In the genomic region with DNA sequence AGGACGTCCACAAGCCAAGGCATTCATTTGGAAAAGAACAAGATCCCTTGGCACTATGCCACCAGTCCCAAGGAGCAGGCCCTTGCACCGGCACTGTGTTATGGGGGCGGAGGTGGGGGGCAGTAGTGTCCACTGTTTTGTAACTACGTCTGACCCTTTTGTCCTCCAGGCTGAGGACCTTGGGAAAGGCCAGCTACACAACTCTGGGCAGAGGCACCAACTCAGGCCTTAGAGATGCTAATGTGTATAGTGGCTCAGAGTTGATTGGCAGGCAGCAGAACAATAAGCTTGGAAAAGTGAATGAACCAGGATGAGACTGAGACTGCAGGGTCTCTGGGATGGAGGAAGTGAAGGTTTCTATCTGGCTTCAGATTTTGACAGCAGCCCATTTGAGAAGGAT, we compare ENCODE assay signal across 14 mouse cellular contexts.
DNase-seq lines count a peak whose midpoint lies in the region; ATAC-seq and TF ChIP-seq lines count a peak whose summit lies in the region.
"Had no signal": no experiment of that assay in that cellular context is flagged by ENCODE, and none has a peak within 500 bp of the region (broad histone marks: within the 10 kb centered on the region; RNA-seq: fewer than 3 reads in every experiment).

No protein-coding gene starts in this region.

- intact Hi-C loops in gastrocnemius, postnatal 36 days (cut with DNase I): no loop called here

- H3K4me3 ChIP-seq in neural tube, embryonic 11.5 days (ENCODE audit: low read depth, low read length): no peak overlapping the region
- no peak overlapping the region for H3K4me3 ChIP-seq in neural tube, embryonic 15.5 days (replicated peaks)
- H3K4me3 ChIP-seq in forebrain, embryonic 14.5 days (ENCODE audit: low read depth, low read length): no peak overlapping the region
- H3K4me3 ChIP-seq in hindbrain, postnatal 0 days (ENCODE audit: low read length): no peak overlapping the region
- H3K4me3 ChIP-seq: heart, embryonic 13.5 days; intestine, embryonic 15.5 days; liver, embryonic 13.5 days had no signal

- DNase-seq in neural tube, embryonic 11.5 days (ENCODE audit: low spot score): peak; percentile 33
- DNase-seq in forebrain, embryonic 14.5 days (ENCODE audit: low spot score): peak; percentile 62
- DNase-seq in hindbrain, postnatal 0 days (ENCODE audit: low spot score): peak; percentile 56
- DNase-seq in gastrocnemius, postnatal 36 days: no peak
- no peak for DNase-seq in urinary bladder, adult 18-20 months (ENCODE audit: low spot score in 2 of 2)
- no peak for DNase-seq in gastrocnemius, postnatal 4 days (ENCODE audit: low spot score in 2 of 2)
- DNase-seq: adrenal gland, postnatal 10 days; gastrocnemius, postnatal 25 days; liver, embryonic 13.5 days; spleen, adult 18-20 months had no signal

- H3K9ac ChIP-seq in neural tube, embryonic 11.5 days (ENCODE audit: low read length): no peak overlapping the region
- no peak overlapping the region for H3K9ac ChIP-seq in neural tube, embryonic 15.5 days (replicated peaks)
- no peak overlapping the region for H3K9ac ChIP-seq in forebrain, embryonic 14.5 days (ENCODE audit: low read length)
- H3K9ac ChIP-seq in hindbrain, postnatal 0 days (replicated peaks; ENCODE audit: low read length): no peak overlapping the region
- H3K9ac ChIP-seq: heart, embryonic 13.5 days; intestine, embryonic 15.5 days; liver, embryonic 13.5 days had no signal

- ATAC-seq in neural tube, embryonic 11.5 days (ENCODE audit: insufficient read depth, low FRiP score, low TSS enrichment): no peak
- ATAC-seq in neural tube, embryonic 15.5 days (ENCODE audit: low FRiP score): no peak
- ATAC-seq in forebrain, embryonic 14.5 days: peak; percentile 62
- ATAC-seq in hindbrain, postnatal 0 days: peak; percentile 72
- ATAC-seq: intestine, embryonic 15.5 days had no signal

- no peaks in the 10 kb centered on the region for H3K27me3 ChIP-seq in neural tube, embryonic 11.5 days (ENCODE audit: control insufficient read depth, insufficient read depth, low read length)
- H3K27me3 ChIP-seq in neural tube, embryonic 15.5 days (replicated peaks): peaks cover 32% of the 10 kb centered on the region
- peaks cover 14% of the 10 kb centered on the region; the same call in 1 of the 2 replicates for H3K27me3 ChIP-seq in forebrain, embryonic 14.5 days (replicated peaks; ENCODE audit: control insufficient read depth, insufficient read depth, low read length)
- H3K27me3 ChIP-seq in hindbrain, postnatal 0 days (ENCODE audit: insufficient read depth, low read length): no peaks in the 10 kb centered on the region
- H3K27me3 ChIP-seq: intestine, embryonic 15.5 days; liver, embryonic 13.5 days had no signal

- peaks cover 4% of the 10 kb centered on the region; the same call in 1 of the 2 replicates for H3K4me1 ChIP-seq in neural tube, embryonic 11.5 days (ENCODE audit: control insufficient read depth, insufficient read depth, low read length)
- H3K4me1 ChIP-seq in neural tube, embryonic 15.5 days: 0 out of 2 replicates have a peak, but pooled peaks cover 2% of the 10 kb centered on the region
- peaks cover 9% of the 10 kb centered on the region for H3K4me1 ChIP-seq in forebrain, embryonic 14.5 days (ENCODE audit: control insufficient read depth, insufficient read depth, low read length)
- H3K4me1 ChIP-seq in hindbrain, postnatal 0 days (ENCODE audit: insufficient read depth, low read length): 0 out of 2 replicates have a peak, but pooled peaks cover 4% of the 10 kb centered on the region
- H3K4me1 ChIP-seq: intestine, embryonic 15.5 days; liver, embryonic 13.5 days had no signal

- H3K27ac ChIP-seq in neural tube, embryonic 11.5 days (ENCODE audit: low read depth, low read length): no peak overlapping the region
- no peak overlapping the region for H3K27ac ChIP-seq in neural tube, embryonic 15.5 days (replicated peaks)
- 0 out of 2 replicates have a peak overlapping the region, but pooled peaks have one; percentile 1 for H3K27ac ChIP-seq in forebrain, embryonic 14.5 days (ENCODE audit: low read depth, low read length)
- H3K27ac ChIP-seq in hindbrain, postnatal 0 days: no peak overlapping the region
- H3K27ac ChIP-seq: heart, embryonic 13.5 days; intestine, embryonic 15.5 days; liver, embryonic 13.5 days; macrophage had no signal

- H3K36me3 ChIP-seq in neural tube, embryonic 11.5 days (ENCODE audit: control insufficient read depth, insufficient read depth, low read length): no peaks in the 10 kb centered on the region
- no peaks in the 10 kb centered on the region for H3K36me3 ChIP-seq in neural tube, embryonic 15.5 days
- H3K36me3 ChIP-seq in forebrain, embryonic 14.5 days (ENCODE audit: control insufficient read depth, insufficient read depth, low read length): no peaks in the 10 kb centered on the region
- no peaks in the 10 kb centered on the region for H3K36me3 ChIP-seq in hindbrain, postnatal 0 days (ENCODE audit: insufficient read depth, low read length)
- H3K36me3 ChIP-seq: heart, embryonic 13.5 days; intestine, embryonic 15.5 days; liver, embryonic 13.5 days had no signal

- H3K9me3 ChIP-seq in neural tube, embryonic 11.5 days (ENCODE audit: control insufficient read depth, low read length): no peaks in the 10 kb centered on the region
- H3K9me3 ChIP-seq in neural tube, embryonic 15.5 days (replicated peaks): no peaks in the 10 kb centered on the region
- no peaks in the 10 kb centered on the region for H3K9me3 ChIP-seq in forebrain, embryonic 14.5 days (replicated peaks; ENCODE audit: control insufficient read depth, low read length)
- no peaks in the 10 kb centered on the region for H3K9me3 ChIP-seq in hindbrain, postnatal 0 days (ENCODE audit: low read length)
- H3K9me3 ChIP-seq: heart, embryonic 13.5 days; intestine, embryonic 15.5 days; liver, embryonic 13.5 days had no signal

- no peak overlapping the region for H3K4me2 ChIP-seq in neural tube, embryonic 11.5 days (ENCODE audit: low read depth)
- no peak overlapping the region for H3K4me2 ChIP-seq in neural tube, embryonic 15.5 days
- H3K4me2 ChIP-seq in forebrain, embryonic 14.5 days (ENCODE audit: low read length): no peak overlapping the region
- H3K4me2 ChIP-seq in hindbrain, postnatal 0 days (ENCODE audit: low read depth, low read length): no peak overlapping the region
- H3K4me2 ChIP-seq: heart, embryonic 13.5 days; intestine, embryonic 15.5 days; liver, embryonic 13.5 days had no signal

- 36% methylated on average over 4 of the region's 4 CpGs for WGBS in neural tube, embryonic 11.5 days
- WGBS in neural tube, embryonic 15.5 days: 14% methylated on average over 4 of the region's 4 CpGs
- WGBS in forebrain, embryonic 14.5 days: 5% methylated on average over 4 of the region's 4 CpGs
- WGBS in hindbrain, postnatal 0 days: 21% methylated on average over 4 of the region's 4 CpGs

- no peak for TF ChIP-seq CTCF in hindbrain, postnatal 0 days (IDR thresholded peaks at IDR 0.05; ENCODE audit: low read depth)

Comparison
In these comparisons a context has a peak if more than half of its experiments do, and no peak if none do; other contexts are left out.
1. ATAC-seq: peak in forebrain, embryonic 14.5 days (single experiment) and hindbrain, postnatal 0 days (single experiment); none in neural tube, embryonic 11.5 days (single experiment) and neural tube, embryonic 15.5 days (single experiment).
2. DNase-seq: peak in neural tube, embryonic 11.5 days (single experiment), forebrain, embryonic 14.5 days (single experiment) and hindbrain, postnatal 0 days (single experiment); none in gastrocnemius, postnatal 36 days (0 of 2), urinary bladder, adult 18-20 months (0 of 2) and gastrocnemius, postnatal 4 days (0 of 2).